Comparison of ENCODE assay signal across 8 mouse cellular contexts in genomic region chr2:3713682-3714361, GRCm38 (mm10).
DNase-seq lines count a peak whose midpoint lies in the region; ATAC-seq and TF ChIP-seq lines count a peak whose summit lies in the region.

No protein-coding gene starts in this region.

- under 1% methylated on average over 38 of the region's 38 CpGs for WGBS in heart, embryonic 15.5 days
- under 1% methylated on average over 38 of the region's 38 CpGs for WGBS in midbrain, embryonic 12.5 days
- under 1% methylated on average over 38 of the region's 38 CpGs for WGBS in stomach, embryonic 14.5 days

- TF ChIP-seq EP300 in ES-Bruce4 (IDR thresholded peaks at IDR 0.05; ENCODE audit: insufficient read depth, low read depth, low read length) = no peak

- H3K9me3 ChIP-seq in ES-Bruce4 (replicated peaks; ENCODE audit: control insufficient read depth, insufficient read depth, low read length, poor library complexity, severe bottlenecking) = no peaks in the 10 kb centered on the region
- no peaks in the 10 kb centered on the region for H3K9me3 ChIP-seq in heart, embryonic 15.5 days (replicated peaks)
- no peaks in the 10 kb centered on the region for H3K9me3 ChIP-seq in midbrain, embryonic 12.5 days
- H3K9me3 ChIP-seq in stomach, embryonic 14.5 days (ENCODE audit: control insufficient read depth, low read depth, low read length) = no peaks in the 10 kb centered on the region

- TF ChIP-seq POLR2A in ES-Bruce4 (IDR thresholded peaks at IDR 0.05; ENCODE audit: insufficient read depth, low read length) = no peak

- peak; percentile 54 for DNase-seq in 3T3-L1 (ENCODE audit: low read depth, low spot score)
- peak; percentile 67 for DNase-seq in embryo, embryonic 11 days
- peak; percentile 57 to 75 for DNase-seq in kidney, postnatal 4 days
- DNase-seq in layer of hippocampus, postnatal 25 days (ENCODE audit: extremely low spot score in 1 of 2, low spot score in 1 of 2) = no peak

- H3K27ac ChIP-seq in ES-Bruce4 (ENCODE audit: insufficient read depth, low read length) = no peak overlapping the region
- peak overlapping the region; percentile 75 for H3K27ac ChIP-seq in heart, embryonic 15.5 days
- peak overlapping the region; percentile 81 for H3K27ac ChIP-seq in midbrain, embryonic 12.5 days (replicated peaks)
- peak overlapping the region; percentile 75 for H3K27ac ChIP-seq in stomach, embryonic 14.5 days (ENCODE audit: low read length)

- no peak for TF ChIP-seq CTCF in ES-Bruce4 (IDR thresholded peaks at IDR 0.05; ENCODE audit: low read depth, low read length)

- H3K4me3 ChIP-seq in ES-Bruce4 (ENCODE audit: low read depth, low read length) = peak overlapping the region; percentile 71
- H3K4me3 ChIP-seq in heart, embryonic 15.5 days = peak overlapping the region; percentile 77
- H3K4me3 ChIP-seq in midbrain, embryonic 12.5 days = peak overlapping the region; percentile 92
- H3K4me3 ChIP-seq in stomach, embryonic 14.5 days (ENCODE audit: low read depth, low read length) = peak overlapping the region; percentile 98

- no peaks in the 10 kb centered on the region; the same call in 1 of the 2 replicates for H3K27me3 ChIP-seq in ES-Bruce4 (ENCODE audit: control insufficient read depth, insufficient read depth, low read length, poor library complexity, severe bottlenecking)
- no peaks in the 10 kb centered on the region for H3K27me3 ChIP-seq in heart, embryonic 15.5 days
- no peaks in the 10 kb centered on the region; the same call in 1 of the 2 replicates for H3K27me3 ChIP-seq in midbrain, embryonic 12.5 days
- no peaks in the 10 kb centered on the region for H3K27me3 ChIP-seq in stomach, embryonic 14.5 days (ENCODE audit: control insufficient read depth, insufficient read depth, low read length)

- H3K36me3 ChIP-seq in ES-Bruce4 (ENCODE audit: control insufficient read depth, insufficient read depth, low read length, poor library complexity, severe bottlenecking) = no peaks in the 10 kb centered on the region
- no peaks in the 10 kb centered on the region for H3K36me3 ChIP-seq in heart, embryonic 15.5 days
- no peaks in the 10 kb centered on the region for H3K36me3 ChIP-seq in midbrain, embryonic 12.5 days
- no peaks in the 10 kb centered on the region for H3K36me3 ChIP-seq in stomach, embryonic 14.5 days (ENCODE audit: control insufficient read depth, insufficient read depth, low read length)

- H3K9ac ChIP-seq in ES-Bruce4 (ENCODE audit: low read depth, poor library complexity, severe bottlenecking) = peak overlapping the region; percentile 82
- peak overlapping the region; percentile 92 for H3K9ac ChIP-seq in heart, embryonic 15.5 days
- peak overlapping the region; percentile 95 for H3K9ac ChIP-seq in midbrain, embryonic 12.5 days (replicated peaks)
- H3K9ac ChIP-seq in stomach, embryonic 14.5 days (replicated peaks; ENCODE audit: low read depth, low read length) = peak overlapping the region; percentile 93

- H3K4me1 ChIP-seq in ES-Bruce4 (ENCODE audit: control insufficient read depth, insufficient read depth, low read length) = no peaks in the 10 kb centered on the region
- H3K4me1 ChIP-seq in heart, embryonic 15.5 days (replicated peaks) = peaks cover 44% of the 10 kb centered on the region
- peaks cover 33% of the 10 kb centered on the region for H3K4me1 ChIP-seq in midbrain, embryonic 12.5 days
- peaks cover 22% of the 10 kb centered on the region for H3K4me1 ChIP-seq in stomach, embryonic 14.5 days (ENCODE audit: control insufficient read depth, insufficient read depth, low read length)

- ATAC-seq in heart, embryonic 15.5 days (replicated peaks; ENCODE audit: insufficient number of reproducible peaks, insufficient read depth, low FRiP score, low read depth) = peak; percentile 58
- no peak for ATAC-seq in midbrain, embryonic 12.5 days (ENCODE audit: low FRiP score, low read depth)
- peak; percentile 68 for ATAC-seq in stomach, embryonic 14.5 days (ENCODE audit: insufficient number of reproducible peaks, insufficient read depth, low FRiP score, low read depth)

- peak overlapping the region; percentile 93 for H3K4me2 ChIP-seq in heart, embryonic 15.5 days
- peak overlapping the region; percentile 63 for H3K4me2 ChIP-seq in midbrain, embryonic 12.5 days (replicated peaks)
- peak overlapping the region; percentile 74 for H3K4me2 ChIP-seq in stomach, embryonic 14.5 days (replicated peaks; ENCODE audit: low read depth, low read length)

Comparison
In these comparisons a context has a peak if more than half of its experiments do, and no peak if none do; other contexts are left out.
1. DNase-seq: peak in 3T3-L1 (single experiment), embryo, embryonic 11 days (single experiment) and kidney, postnatal 4 days (2 of 2); none in layer of hippocampus, postnatal 25 days (0 of 2).
2. Peak in every context shown above with its lines, with median percentiles within 50 percentile points of each other: H3K4me3 ChIP-seq, H3K9ac ChIP-seq and H3K4me2 ChIP-seq.